Mouse (Mus musculus): ENCODE data around the gene Ppp1r13l. TPM values are rescaled to one million over a fixed set of nuclear protein-coding genes. Genes with fewer than 3 reads are reported as not detected.

Gene Ppp1r13l
- total and polyA plus RNA-seq, 2 experiments, result 0.18 to 4.6 TPM

GRCm38 (mm10) chr7:19373367-19373766 is 13.8 kb downstream of the Ppp1r13l start:
- H3K27ac ChIP-seq (replicated peaks; ENCODE audit: insufficient read depth, low read depth, low read length), result no peak overlapping the region
- H3K4me1 ChIP-seq (ENCODE audit: control insufficient read depth, insufficient read depth, low read length), result no peaks in the 10 kb centered on the region
- H3K4me3 ChIP-seq (ENCODE audit: insufficient read depth, low read depth, low read length), result no peak overlapping the region
- H3K9ac ChIP-seq (ENCODE audit: low read depth, low read length), result no peak overlapping the region
- WGBS, result 96% methylated on average over 2 of the region's 2 CpGs
- DNase-seq (ENCODE audit: extremely low read depth, low read depth, low spot score), result no peak
- no peaks in the 10 kb centered on the region for H3K79me2 ChIP-seq (ENCODE audit: control insufficient read depth, insufficient read depth, low read length)
- H3K36me3 ChIP-seq (ENCODE audit: control insufficient read depth, insufficient read depth, low read length), result no peaks in the 10 kb centered on the region
- TF ChIP-seq POLR2A (IDR thresholded peaks at IDR 0.05; ENCODE audit: extremely low read depth, insufficient read depth, low read length) (no peak), CTCF (IDR thresholded peaks at IDR 0.05; ENCODE audit: low read depth, low read length) (no peak)
- H3K27me3 ChIP-seq (ENCODE audit: control insufficient read depth, insufficient read depth, low read length), result no peaks in the 10 kb centered on the region

GRCm38 (mm10) chr7:19375368-19375767 is 15.8 kb downstream of the Ppp1r13l start:
- H3K36me3 ChIP-seq (ENCODE audit: control insufficient read depth, insufficient read depth, low read length), result no peaks in the 10 kb centered on the region
- H3K27ac ChIP-seq (replicated peaks; ENCODE audit: insufficient read depth, low read depth, low read length), result no peak overlapping the region
- H3K4me3 ChIP-seq (ENCODE audit: insufficient read depth, low read depth, low read length), result no peak overlapping the region
- H3K79me2 ChIP-seq (ENCODE audit: control insufficient read depth, insufficient read depth, low read length), result no peaks in the 10 kb centered on the region
- TF ChIP-seq CTCF (IDR thresholded peaks at IDR 0.05; ENCODE audit: low read depth, low read length) (no peak), POLR2A (IDR thresholded peaks at IDR 0.05; ENCODE audit: extremely low read depth, insufficient read depth, low read length) (no peak)
- H3K9ac ChIP-seq (ENCODE audit: low read depth, low read length), result no peak overlapping the region
- no peak for DNase-seq (ENCODE audit: extremely low read depth, low read depth, low spot score)
- no peaks in the 10 kb centered on the region for H3K27me3 ChIP-seq (ENCODE audit: control insufficient read depth, insufficient read depth, low read length)
- WGBS, result 90% methylated on average over 18 of the region's 18 CpGs
- no peaks in the 10 kb centered on the region for H3K4me1 ChIP-seq (ENCODE audit: control insufficient read depth, insufficient read depth, low read length)

DNA sequence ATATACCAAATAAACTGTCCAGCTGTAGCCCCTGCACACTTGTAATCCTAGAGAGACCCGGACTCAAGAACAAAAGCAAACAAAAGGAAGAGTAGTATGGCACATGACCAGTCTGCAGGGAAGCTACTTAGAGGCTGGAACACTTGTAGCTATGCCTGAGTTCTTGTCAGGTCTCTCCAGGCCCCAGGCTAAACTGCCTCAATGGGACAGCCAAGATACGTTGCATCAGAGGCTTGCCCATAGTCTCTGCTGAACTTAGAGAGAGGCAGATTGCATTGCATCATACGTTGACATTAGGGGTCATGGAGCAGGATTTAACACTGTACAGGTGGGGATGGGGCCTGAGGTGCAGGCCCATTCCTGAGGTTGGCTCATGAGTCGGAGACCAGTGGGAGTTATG is 16.5 kb downstream of the Ppp1r13l start:
- Histone ChIP-seq H3K4me1 (ENCODE audit: control insufficient read depth, insufficient read depth, low read length) (no peaks in the 10 kb centered on the region), H3K27ac (replicated peaks; ENCODE audit: insufficient read depth, low read depth, low read length) (no peak overlapping the region), H3K4me3 (ENCODE audit: insufficient read depth, low read depth, low read length) (no peak overlapping the region), H3K79me2 (ENCODE audit: control insufficient read depth, insufficient read depth, low read length) (no peaks in the 10 kb centered on the region), H3K27me3 (ENCODE audit: control insufficient read depth, insufficient read depth, low read length) (no peaks in the 10 kb centered on the region), H3K36me3 (ENCODE audit: control insufficient read depth, insufficient read depth, low read length) (no peaks in the 10 kb centered on the region), H3K9ac (ENCODE audit: low read depth, low read length) (no peak overlapping the region)
- DNase-seq (ENCODE audit: extremely low read depth, low read depth, low spot score), result peak; percentile 5
- WGBS, result 59% methylated on average over 4 of the region's 4 CpGs
- TF ChIP-seq POLR2A (IDR thresholded peaks at IDR 0.05; ENCODE audit: extremely low read depth, insufficient read depth, low read length) (no peak), CTCF (IDR thresholded peaks at IDR 0.05; ENCODE audit: low read depth, low read length) (no peak)

DNA sequence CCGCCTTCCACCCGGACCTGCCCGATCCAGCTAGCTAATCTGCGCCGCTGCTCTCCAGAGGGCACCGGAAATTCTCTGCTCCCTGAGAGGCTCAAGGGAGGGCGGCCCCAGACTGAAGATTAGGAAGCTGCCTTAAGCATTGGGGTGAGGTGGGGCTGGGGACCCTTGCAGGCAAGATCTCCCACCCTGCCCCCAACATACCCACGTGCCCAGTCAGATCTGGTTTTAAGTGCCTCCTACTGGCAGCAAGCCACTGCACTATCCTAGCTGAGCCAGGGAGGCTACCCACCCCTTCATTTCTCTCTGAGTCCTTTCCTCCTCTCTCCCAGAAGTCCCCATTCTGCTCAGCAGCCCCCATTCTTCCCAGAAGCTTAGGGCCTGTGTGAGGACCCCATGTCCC is 18.5 kb downstream of the Ppp1r13l start:
- H3K27me3 ChIP-seq (ENCODE audit: control insufficient read depth, insufficient read depth, low read length), result no peaks in the 10 kb centered on the region
- no peak overlapping the region for H3K27ac ChIP-seq (replicated peaks; ENCODE audit: insufficient read depth, low read depth, low read length)
- DNase-seq (ENCODE audit: extremely low read depth, low read depth, low spot score), result no peak
- 93% methylated on average over 8 of the region's 8 CpGs for WGBS
- H3K9ac ChIP-seq (ENCODE audit: low read depth, low read length), result no peak overlapping the region
- TF ChIP-seq POLR2A (IDR thresholded peaks at IDR 0.05; ENCODE audit: extremely low read depth, insufficient read depth, low read length) (no peak), CTCF (IDR thresholded peaks at IDR 0.05; ENCODE audit: low read depth, low read length) (no peak)
- H3K36me3 ChIP-seq (ENCODE audit: control insufficient read depth, insufficient read depth, low read length), result no peaks in the 10 kb centered on the region
- H3K4me3 ChIP-seq (ENCODE audit: insufficient read depth, low read depth, low read length), result no peak overlapping the region
- peaks cover 4% of the 10 kb centered on the region; the same call in 1 of the 2 replicates for H3K79me2 ChIP-seq (ENCODE audit: control insufficient read depth, insufficient read depth, low read length)
- H3K4me1 ChIP-seq (ENCODE audit: control insufficient read depth, insufficient read depth, low read length), result 0 out of 2 replicates have a peak, but pooled peaks cover 2% of the 10 kb centered on the region

- Histone ChIP-seq H3K79me2 (ENCODE audit: control insufficient read depth, insufficient read depth, low read length) (peaks cover 6% of the 10 kb centered on the region; the same call in 1 of the 2 replicates), H3K27me3 (ENCODE audit: control insufficient read depth, insufficient read depth, low read length) (no peaks in the 10 kb centered on the region), H3K27ac (replicated peaks; ENCODE audit: insufficient read depth, low read depth, low read length) (no peak within 1 kb of the TSS; the same call in 1 of the 2 replicates), H3K4me1 (ENCODE audit: control insufficient read depth, insufficient read depth, low read length) (0 out of 2 replicates have a peak, but pooled peaks cover 2% of the 10 kb centered on the region), H3K9ac (ENCODE audit: low read depth, low read length) (peak within 1 kb of the TSS; percentile 90), H3K36me3 (ENCODE audit: control insufficient read depth, insufficient read depth, low read length) (no peaks in the 10 kb centered on the region), H3K4me3 (ENCODE audit: insufficient read depth, low read depth, low read length) (peak within 1 kb of the TSS; percentile 96)
- DNase-seq (ENCODE audit: extremely low read depth, low read depth, low spot score), result peak; percentile 94
- TF ChIP-seq CTCF (IDR thresholded peaks at IDR 0.05; ENCODE audit: low read depth, low read length) (no peak; the same call in 1 of the 2 replicates), POLR2A (IDR thresholded peaks at IDR 0.05; ENCODE audit: extremely low read depth, insufficient read depth, low read length) (no peak)
- 6% methylated on average over 47 of the region's 48 CpGs for WGBS
Measured at GRCm38 (mm10) chr7:19381377-19382165, 22.0 kb downstream of the Ppp1r13l start, which contains the start of gene Ercc2. TSS of gene Ercc2 (plus strand) at chr7:19382010.

- no peaks in the 10 kb centered on the region for H3K36me3 ChIP-seq (ENCODE audit: control insufficient read depth, insufficient read depth, low read length)
- no peaks in the 10 kb centered on the region for H3K27me3 ChIP-seq (ENCODE audit: control insufficient read depth, insufficient read depth, low read length)
- H3K9ac ChIP-seq (ENCODE audit: low read depth, low read length), result peak overlapping the region; percentile 90
- peak; percentile 19 for DNase-seq (ENCODE audit: extremely low read depth, low read depth, low spot score)
- H3K4me1 ChIP-seq (ENCODE audit: control insufficient read depth, insufficient read depth, low read length), result 0 out of 2 replicates have a peak, but pooled peaks cover 2% of the 10 kb centered on the region
- under 1% methylated on average over 37 of the region's 37 CpGs for WGBS
- H3K27ac ChIP-seq (replicated peaks; ENCODE audit: insufficient read depth, low read depth, low read length), result no peak overlapping the region; the same call in 1 of the 2 replicates
- peaks cover 6% of the 10 kb centered on the region; the same call in 1 of the 2 replicates for H3K79me2 ChIP-seq (ENCODE audit: control insufficient read depth, insufficient read depth, low read length)
- no peak for TF ChIP-seq POLR2A (IDR thresholded peaks at IDR 0.05; ENCODE audit: extremely low read depth, insufficient read depth, low read length)
- peak; percentile 37 for TF ChIP-seq CTCF (IDR thresholded peaks at IDR 0.05; ENCODE audit: low read depth, low read length)
- peak overlapping the region; percentile 96 for H3K4me3 ChIP-seq (ENCODE audit: insufficient read depth, low read depth, low read length)
Measured at GRCm38 (mm10) chr7:19382166-19382541, 22.6 kb downstream of the Ppp1r13l start.
